Comparison of ENCODE assay signal across 7 mouse cellular contexts in the genomic region with DNA sequence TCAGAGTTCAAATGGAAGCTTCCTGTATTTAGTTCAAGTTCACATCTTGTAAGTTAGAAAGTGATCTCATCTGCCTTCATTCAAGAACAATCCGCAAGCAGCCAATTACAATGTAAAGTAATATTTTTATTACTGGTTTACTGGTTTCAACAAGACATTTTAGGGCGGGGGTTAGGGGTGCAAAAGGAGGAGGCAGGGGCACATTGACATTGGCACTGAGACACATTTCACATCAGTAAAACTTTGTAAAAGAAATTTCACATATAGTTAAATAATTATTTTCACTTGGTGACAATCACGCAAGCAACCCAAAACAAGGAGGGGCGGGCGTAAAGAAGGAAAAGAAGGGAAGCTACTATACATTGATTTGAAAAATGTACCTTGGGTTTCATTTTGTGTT. TPM values are rescaled to one million over a fixed set of nuclear protein-coding genes. Genes with fewer than 3 reads are reported as not detected.
DNase-seq lines count a peak whose midpoint lies in the region; ATAC-seq and TF ChIP-seq lines count a peak whose summit lies in the region.

No protein-coding gene starts in this region.

- H3K36me3 ChIP-seq in megakaryocyte, embryonic 14.5 days (replicated peaks; ENCODE audit: low read length), result peaks cover 6% of the 10 kb centered on the region
- H3K36me3 ChIP-seq in forebrain, postnatal 0 days (ENCODE audit: insufficient read depth), result no peaks in the 10 kb centered on the region
- no peaks in the 10 kb centered on the region for H3K36me3 ChIP-seq in limb, embryonic 13.5 days
- H3K36me3 ChIP-seq in stomach, embryonic 15.5 days, result no peaks in the 10 kb centered on the region

- 19% methylated on average over 5 of the region's 5 CpGs for WGBS in forebrain, postnatal 0 days
- WGBS in limb, embryonic 13.5 days, result 6% methylated on average over 5 of the region's 5 CpGs
- 30% methylated on average over 5 of the region's 5 CpGs for WGBS in stomach, embryonic 15.5 days

- H3K9me3 ChIP-seq in megakaryocyte, embryonic 14.5 days, result no peaks in the 10 kb centered on the region
- no peaks in the 10 kb centered on the region for H3K9me3 ChIP-seq in forebrain, postnatal 0 days (ENCODE audit: low read length)
- no peaks in the 10 kb centered on the region for H3K9me3 ChIP-seq in limb, embryonic 13.5 days
- H3K9me3 ChIP-seq in stomach, embryonic 15.5 days, result no peaks in the 10 kb centered on the region

- intact Hi-C loops in gastrocnemius, postnatal 14 days (cut with DNase I; ENCODE audit: low total_unique reads), result no loop called here

- peaks cover 30% of the 10 kb centered on the region for H3K4me1 ChIP-seq in megakaryocyte, embryonic 14.5 days
- H3K4me1 ChIP-seq in forebrain, postnatal 0 days (ENCODE audit: insufficient read depth), result peaks cover 9% of the 10 kb centered on the region; the same call in 1 of the 2 replicates
- H3K4me1 ChIP-seq in limb, embryonic 13.5 days, result peaks cover 25% of the 10 kb centered on the region
- peaks cover 13% of the 10 kb centered on the region for H3K4me1 ChIP-seq in stomach, embryonic 15.5 days

- no peak overlapping the region for H3K9ac ChIP-seq in forebrain, postnatal 0 days
- peak overlapping the region; percentile 99 for H3K9ac ChIP-seq in limb, embryonic 13.5 days
- no peak overlapping the region for H3K9ac ChIP-seq in stomach, embryonic 15.5 days

- no peak overlapping the region for H3K27ac ChIP-seq in forebrain, postnatal 0 days (ENCODE audit: low read depth, low read length)
- peak overlapping the region; percentile 99 for H3K27ac ChIP-seq in limb, embryonic 13.5 days
- no peak overlapping the region for H3K27ac ChIP-seq in stomach, embryonic 15.5 days

- DNase-seq in forebrain, postnatal 0 days, result peak; percentile 61
- DNase-seq in layer of hippocampus, adult 8-10 months (ENCODE audit: low spot score in 2 of 2), result no peak
- DNase-seq in gastrocnemius, postnatal 14 days, result no peak

- no peak for TF ChIP-seq CTCF in forebrain, postnatal 0 days (IDR thresholded peaks at IDR 0.05; ENCODE audit: low read depth)

- H3K4me2 ChIP-seq in forebrain, postnatal 0 days (ENCODE audit: low read depth), result no peak overlapping the region
- peak overlapping the region; percentile 80 for H3K4me2 ChIP-seq in limb, embryonic 13.5 days (replicated peaks)
- peak overlapping the region; percentile 55 for H3K4me2 ChIP-seq in stomach, embryonic 15.5 days

- peaks cover 39% of the 10 kb centered on the region for H3K27me3 ChIP-seq in megakaryocyte, embryonic 14.5 days (replicated peaks)
- H3K27me3 ChIP-seq in forebrain, postnatal 0 days (ENCODE audit: insufficient read depth, low read length), result peaks cover 54% of the 10 kb centered on the region
- peaks cover 4% of the 10 kb centered on the region for H3K27me3 ChIP-seq in limb, embryonic 13.5 days
- H3K27me3 ChIP-seq in stomach, embryonic 15.5 days (replicated peaks), result peaks cover 26% of the 10 kb centered on the region

- H3K4me3 ChIP-seq in megakaryocyte, embryonic 14.5 days (replicated peaks), result peak overlapping the region; percentile 92
- peak overlapping the region; percentile 24 for H3K4me3 ChIP-seq in forebrain, postnatal 0 days (ENCODE audit: low read depth, low read length)
- H3K4me3 ChIP-seq in limb, embryonic 13.5 days, result peak overlapping the region; percentile 75
- peak overlapping the region; percentile 39 for H3K4me3 ChIP-seq in stomach, embryonic 15.5 days (replicated peaks)

- ATAC-seq in megakaryocyte, adult 5-6 weeks (ENCODE audit: poor library complexity, severe bottlenecking), result no peak
- ATAC-seq in forebrain, postnatal 0 days, result no peak
- no peak for ATAC-seq in limb, embryonic 13.5 days (ENCODE audit: low FRiP score, low read depth)
- ATAC-seq in stomach, embryonic 15.5 days (ENCODE audit: insufficient read depth, low FRiP score, low read depth), result no peak

RNA-seq across cellular contexts. Expression of a gene that starts 2.5 kb away (rescaled TPM):
- polyA plus RNA-seq in megakaryocyte, embryonic 14.5 days (2012; ENCODE audit: insufficient read depth, low replicate concordance), result not detected in 2 replicates
- total RNA-seq in megakaryocyte, adult 5-6 weeks (2015), result 0.16 TPM in 1 of 2 replicates, not detected in the other
- 0.11 TPM in 1 of 2 replicates, not detected in the other for total RNA-seq in megakaryocyte, adult 5-6 weeks (2017)
- 1.3 and 2.3 TPM in 2 replicates for total RNA-seq in forebrain, postnatal 0 days (2014; rRNA removed)
- polyA plus RNA-seq in forebrain, postnatal 0 days (2015; fragmentation: Nextera tagmentation; extraction: Ambion mirVana), result 1.0 and 2.4 TPM in 2 replicates
- polyA plus RNA-seq in limb, embryonic 13.5 days (2015; fragmentation: Nextera tagmentation; extraction: Ambion mirVana), result 92.9 and 96.3 TPM in 2 replicates
- 28.7 and 31.8 TPM in 2 replicates for polyA plus RNA-seq in stomach, embryonic 15.5 days (2015; fragmentation: Nextera tagmentation; extraction: Ambion mirVana)
- total RNA-seq in layer of hippocampus, adult 8-10 months (2022), result under 1 TPM; 0.12 to 0.23 (median 0.19) TPM
- under 1 TPM; 0.11 to 0.29 TPM for total RNA-seq in gastrocnemius, postnatal 14 days (2021)

Comparison
In these comparisons a context has a peak if more than half of its experiments do, and no peak if none do; other contexts are left out.
1. H3K4me3 ChIP-seq: peak in every context shown above with its lines; median percentile 92 in megakaryocyte, embryonic 14.5 days; 75 in limb, embryonic 13.5 days; 39 in stomach, embryonic 15.5 days; 24 in forebrain, postnatal 0 days.